Comparison of ENCODE assay signal across 9 mouse cellular contexts in the genomic region with DNA sequence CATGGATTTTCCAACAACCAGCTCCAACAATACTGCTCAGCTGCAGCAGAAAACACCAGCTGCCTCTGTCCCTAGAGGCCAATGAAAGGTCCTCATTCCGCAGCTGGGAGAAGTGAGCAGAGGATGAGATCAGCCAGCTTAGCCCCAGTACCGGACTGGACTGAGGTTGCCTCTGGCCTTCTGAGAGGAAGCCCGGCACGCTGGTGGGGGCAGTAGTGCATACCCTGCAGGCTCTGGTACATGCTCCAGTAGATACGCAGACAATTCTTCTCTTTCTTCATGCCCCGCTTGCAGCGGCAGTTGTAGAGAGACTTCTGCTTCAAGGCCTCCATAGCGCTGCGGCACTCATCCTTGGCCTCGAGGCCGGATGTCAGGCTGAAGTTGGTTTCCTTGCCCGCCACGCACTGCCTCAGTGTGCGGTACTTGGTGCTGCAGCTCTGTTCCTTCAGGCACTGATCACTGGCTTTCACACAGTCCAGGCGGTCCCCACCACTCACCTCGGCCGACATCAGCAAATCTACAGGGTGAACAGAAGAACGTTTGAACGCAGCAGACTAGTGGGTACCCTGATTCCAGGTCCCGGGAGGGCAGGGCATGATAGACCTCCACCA. TPM values are rescaled to one million over a fixed set of nuclear protein-coding genes. Genes with fewer than 3 reads are reported as not detected.
DNase-seq lines count a peak whose midpoint lies in the region; ATAC-seq lines count a peak whose summit lies in the region.
"Had no signal": no experiment of that assay in that cellular context is flagged by ENCODE, and none has a peak within 500 bp of the region (broad histone marks: within the 10 kb centered on the region; RNA-seq: fewer than 3 reads in every experiment).

No protein-coding gene starts in this region.

- H3K9ac ChIP-seq in intestine, embryonic 16.5 days (ENCODE audit: low read depth, low read length) = peak overlapping the region; percentile 45
- H3K9ac ChIP-seq in stomach, embryonic 15.5 days = no peak overlapping the region

- DNase-seq in adrenal gland, adult 2 months = peak; percentile 7
- no peak for DNase-seq in adrenal gland, postnatal 4 days (ENCODE audit: low spot score in 2 of 2)
- DNase-seq in embryo, embryonic 10 days (ENCODE audit: low spot score) = peak; percentile 53
- DNase-seq in heart, adult 18-20 months = peak; percentile 53
- DNase-seq in midbrain, embryonic 10.5 days (ENCODE audit: low spot score) = peak; percentile 52
- no peak for DNase-seq in c-Kit-positive CD71-positive TER-119-positive erythroid progenitor cells, embryonic 14.5 days (ENCODE audit: low spot score)

- peak overlapping the region; percentile 50 for H3K4me3 ChIP-seq in intestine, embryonic 16.5 days (ENCODE audit: low read length)
- H3K4me3 ChIP-seq in midbrain, embryonic 10.5 days = peak overlapping the region; percentile 67
- H3K4me3 ChIP-seq in stomach, embryonic 15.5 days (replicated peaks) = peak overlapping the region; percentile 58

- no peaks in the 10 kb centered on the region for H3K9me3 ChIP-seq in intestine, embryonic 16.5 days (ENCODE audit: control insufficient read depth, low read length)
- no peaks in the 10 kb centered on the region for H3K9me3 ChIP-seq in midbrain, embryonic 10.5 days (replicated peaks)
- no peaks in the 10 kb centered on the region for H3K9me3 ChIP-seq in stomach, embryonic 15.5 days

- 12% methylated on average over 20 of the region's 20 CpGs for WGBS in intestine, embryonic 16.5 days
- WGBS in midbrain, embryonic 10.5 days = 3% methylated on average over 20 of the region's 20 CpGs
- 17% methylated on average over 20 of the region's 20 CpGs for WGBS in stomach, embryonic 15.5 days

- peaks cover 22% of the 10 kb centered on the region; the same call in 1 of the 2 replicates for H3K4me1 ChIP-seq in intestine, embryonic 16.5 days (ENCODE audit: control insufficient read depth, insufficient read depth, low read length)
- H3K4me1 ChIP-seq in midbrain, embryonic 10.5 days = peaks cover 53% of the 10 kb centered on the region
- peaks cover 37% of the 10 kb centered on the region for H3K4me1 ChIP-seq in stomach, embryonic 15.5 days

- peaks cover 7% of the 10 kb centered on the region for H3K27me3 ChIP-seq in intestine, embryonic 16.5 days (replicated peaks; ENCODE audit: control insufficient read depth, insufficient read depth, low read length)
- peaks cover 72% of the 10 kb centered on the region for H3K27me3 ChIP-seq in midbrain, embryonic 10.5 days (ENCODE audit: low read depth, poor library complexity, severe bottlenecking)
- peaks cover 21% of the 10 kb centered on the region; the same call in 1 of the 2 replicates for H3K27me3 ChIP-seq in stomach, embryonic 15.5 days (replicated peaks)

- peak overlapping the region; percentile 26; the same call in 1 of the 2 replicates for H3K27ac ChIP-seq in intestine, embryonic 16.5 days (ENCODE audit: low read length)
- peak overlapping the region; percentile 84 for H3K27ac ChIP-seq in midbrain, embryonic 10.5 days (replicated peaks)
- no peak overlapping the region for H3K27ac ChIP-seq in stomach, embryonic 15.5 days

- H3K4me2 ChIP-seq in intestine, embryonic 16.5 days (ENCODE audit: low read depth, low read length) = peak overlapping the region; percentile 77
- peak overlapping the region; percentile 99 for H3K4me2 ChIP-seq in stomach, embryonic 15.5 days

- H3K36me3 ChIP-seq in intestine, embryonic 16.5 days (ENCODE audit: control insufficient read depth, insufficient read depth, low read length) = no peaks in the 10 kb centered on the region
- H3K36me3 ChIP-seq in midbrain, embryonic 10.5 days = 0 out of 2 replicates have a peak, but pooled peaks cover 5% of the 10 kb centered on the region
- H3K36me3 ChIP-seq in stomach, embryonic 15.5 days = no peaks in the 10 kb centered on the region

- peak; percentile 15; the same call in 1 of the 2 replicates for ATAC-seq in intestine, embryonic 16.5 days
- ATAC-seq in stomach, embryonic 15.5 days (ENCODE audit: insufficient read depth, low FRiP score, low read depth) = no peak

RNA-seq across cellular contexts. Expression of gene Gfra1, which starts 2.7 kb away (rescaled TPM):
- total RNA-seq in adrenal gland, adult 2 months (2021) = 1 to 10 TPM; 1.0 to 2.5 TPM
- polyA plus RNA-seq in adrenal gland, adult 2 months (2012; rRNA removed) = 1.3 and 1.7 TPM in 2 replicates
- total RNA-seq in adrenal gland, postnatal 4 days (2021) = 1 to 10 TPM; 6.7 to 8.2 TPM
- 1 to 10 TPM; 4.9 TPM for total RNA-seq in heart, adult 18-20 months (2021)
- 12.9 and 13.3 TPM in 2 replicates for polyA plus RNA-seq in intestine, embryonic 16.5 days (2015; fragmentation: Nextera tagmentation; extraction: Ambion mirVana)
- 22.1 and 34.3 TPM in 2 replicates for polyA plus RNA-seq in midbrain, embryonic 10.5 days (2016; fragmentation: Nextera tagmentation; extraction: Ambion mirVana)
- polyA plus RNA-seq in stomach, embryonic 15.5 days (2015; fragmentation: Nextera tagmentation; extraction: Ambion mirVana) = 33.0 and 40.4 TPM in 2 replicates
- polyA plus RNA-seq: erythroblast, embryonic 14.5 days had no signal

RNA-seq across cellular contexts. Expression of gene Ccdc172, which starts 58.7 kb away (rescaled TPM):
- not detected for total RNA-seq in adrenal gland, adult 2 months (2021)
- not detected in 2 replicates for polyA plus RNA-seq in adrenal gland, adult 2 months (2012; rRNA removed)
- total RNA-seq in adrenal gland, postnatal 4 days (2021) = not detected
- total RNA-seq in heart, adult 18-20 months (2021) = not detected
- polyA plus RNA-seq in intestine, embryonic 16.5 days (2015; fragmentation: Nextera tagmentation; extraction: Ambion mirVana) = not detected in 2 replicates
- polyA plus RNA-seq in midbrain, embryonic 10.5 days (2016; fragmentation: Nextera tagmentation; extraction: Ambion mirVana) = not detected in 2 replicates
- not detected in 2 replicates for polyA plus RNA-seq in stomach, embryonic 15.5 days (2015; fragmentation: Nextera tagmentation; extraction: Ambion mirVana)
- polyA plus RNA-seq: erythroblast, embryonic 14.5 days had no signal

Comparison
In these comparisons a context has a peak if more than half of its experiments do, and no peak if none do; other contexts are left out.
1. DNase-seq: peak in adrenal gland, adult 2 months (single experiment), embryo, embryonic 10 days (single experiment), heart, adult 18-20 months (2 of 2) and midbrain, embryonic 10.5 days (single experiment); none in adrenal gland, postnatal 4 days (0 of 2) and c-Kit-positive CD71-positive TER-119-positive erythroid progenitor cells, embryonic 14.5 days (single experiment).
2. Peak in every context shown above with its lines, with median percentiles within 50 percentile points of each other: H3K4me3 ChIP-seq.